Mouse (Mus musculus) neural tube, embryonic 10.5 days (tissue): ENCODE measurements around the gene Pou6f1.

ENCODE experiments used
- DNase-seq: peaks from one replicate; pipeline ENCODE4 v3.0.0-alpha.2; 2017; ENCODE audit warnings: low spot score; ENCODE audit errors: extremely low spot score

The Pou6f1 gene

GRCm38 (mm10) chr15:100599276-100600046 lies at the start of gene Pou6f1:
TSS of gene Pou6f1 (minus strand) at chr15:100599984.
- peak; percentile 62 for DNase-seq

GRCm38 (mm10) chr15:100646161-100646560 lies 46.4 kb upstream of the Pou6f1 start:
- no peak for DNase-seq

- DNase-seq = no peak
Observed at GRCm38 (mm10) chr15:100642451-100642850, 42.7 kb upstream of the Pou6f1 start.

- no peak for DNase-seq
Observed at GRCm38 (mm10) chr15:100641226-100641810, 41.5 kb upstream of the Pou6f1 start.

GRCm38 (mm10) chr15:100639972-100640750 lies 40.4 kb upstream of the Pou6f1 start:
- no peak for DNase-seq

GRCm38 (mm10) chr15:100637661-100638060 lies 37.9 kb upstream of the Pou6f1 start:
- DNase-seq = peak; percentile 26

GRCm38 (mm10) chr15:100636700-100637501 lies 37.1 kb upstream of the Pou6f1 start, which contains the start of gene Smagp:
TSS of gene Smagp (minus strand) at chr15:100636940.
- peak; percentile 49 for DNase-seq

- DNase-seq = no peak
Observed at GRCm38 (mm10) chr15:100635851-100636645, 36.3 kb upstream of the Pou6f1 start.

- no peak for DNase-seq
Observed at GRCm38 (mm10) chr15:100635239-100635638, 35.5 kb upstream of the Pou6f1 start.

GRCm38 (mm10) chr15:100633341-100633740 lies 33.6 kb upstream of the Pou6f1 start:
- no peak for DNase-seq

- no peak for DNase-seq
Observed at GRCm38 (mm10) chr15:100632323-100632722, 32.5 kb upstream of the Pou6f1 start.

- no peak for DNase-seq
Observed at GRCm38 (mm10) chr15:100631454-100632170, 31.8 kb upstream of the Pou6f1 start.

- DNase-seq = no peak
Observed at GRCm38 (mm10) chr15:100630126-100630525, 30.3 kb upstream of the Pou6f1 start.

- DNase-seq = no peak
Observed at GRCm38 (mm10) chr15:100628797-100629196, 29.0 kb upstream of the Pou6f1 start.

- no peak for DNase-seq
Observed at GRCm38 (mm10) chr15:100627774-100628370, 28.1 kb upstream of the Pou6f1 start.

- no peak for DNase-seq
Observed at GRCm38 (mm10) chr15:100627287-100627686, 27.5 kb upstream of the Pou6f1 start.

GRCm38 (mm10) chr15:100624435-100624834 lies 24.7 kb upstream of the Pou6f1 start:
- no peak for DNase-seq

- DNase-seq = no peak
Observed at GRCm38 (mm10) chr15:100623754-100624153, 24.0 kb upstream of the Pou6f1 start.

GRCm38 (mm10) chr15:100622164-100622563 lies 22.4 kb upstream of the Pou6f1 start:
- no peak for DNase-seq
